Comparison of ENCODE assay signal across 27 mouse cellular contexts in genomic region chr11:19290971-19291370, GRCm38 (mm10).
DNase-seq lines count a peak whose midpoint lies in the region; ATAC-seq and TF ChIP-seq lines count a peak whose summit lies in the region.
"Had no signal": no experiment of that assay in that cellular context is flagged by ENCODE, and none has a peak within 500 bp of the region (broad histone marks: within the 10 kb centered on the region; RNA-seq: fewer than 3 reads in every experiment).

No protein-coding gene starts in this region.

- no peak overlapping the region for H3K4me3 ChIP-seq in forebrain, embryonic 14.5 days (ENCODE audit: low read depth, low read length)
- no peak overlapping the region for H3K4me3 ChIP-seq in forebrain, embryonic 10.5 days
- no peak overlapping the region for H3K4me3 ChIP-seq in midbrain, postnatal 0 days (ENCODE audit: low read depth, low read length)
- no peak overlapping the region for H3K4me3 ChIP-seq in midbrain, embryonic 13.5 days (replicated peaks)
- H3K4me3 ChIP-seq: embryonic facial prominence, embryonic 13.5 days; embryonic facial prominence, embryonic 15.5 days; erythroblast, embryonic 14.5 days; forebrain, embryonic 13.5 days had no signal

- no peaks in the 10 kb centered on the region for H3K27me3 ChIP-seq in forebrain, embryonic 14.5 days (replicated peaks; ENCODE audit: control insufficient read depth, insufficient read depth, low read length)
- peaks cover 16% of the 10 kb centered on the region for H3K27me3 ChIP-seq in forebrain, embryonic 10.5 days (ENCODE audit: poor library complexity, severe bottlenecking)
- no peaks in the 10 kb centered on the region for H3K27me3 ChIP-seq in midbrain, postnatal 0 days (ENCODE audit: insufficient read depth, low read length)
- no peaks in the 10 kb centered on the region for H3K27me3 ChIP-seq in midbrain, embryonic 13.5 days
- H3K27me3 ChIP-seq: CH12.LX; embryonic facial prominence, embryonic 13.5 days; embryonic facial prominence, embryonic 15.5 days had no signal

- H3K27ac ChIP-seq in forebrain, embryonic 14.5 days (ENCODE audit: low read depth, low read length), result no peak overlapping the region
- H3K27ac ChIP-seq in forebrain, embryonic 10.5 days, result no peak overlapping the region
- H3K27ac ChIP-seq in midbrain, postnatal 0 days (ENCODE audit: low read depth, low read length), result no peak overlapping the region
- H3K27ac ChIP-seq in midbrain, embryonic 13.5 days, result no peak overlapping the region
- H3K27ac ChIP-seq: embryonic facial prominence, embryonic 13.5 days; embryonic facial prominence, embryonic 15.5 days; forebrain, embryonic 13.5 days had no signal

- H3K9ac ChIP-seq in forebrain, embryonic 14.5 days (ENCODE audit: low read length), result no peak overlapping the region
- H3K9ac ChIP-seq in midbrain, postnatal 0 days (replicated peaks; ENCODE audit: low read length, poor library complexity, severe bottlenecking), result no peak overlapping the region
- no peak overlapping the region for H3K9ac ChIP-seq in midbrain, embryonic 13.5 days (replicated peaks)
- H3K9ac ChIP-seq: embryonic facial prominence, embryonic 13.5 days; embryonic facial prominence, embryonic 15.5 days; forebrain, embryonic 13.5 days had no signal

- 40% methylated on average over 6 of the region's 6 CpGs for WGBS in forebrain, embryonic 14.5 days
- 81% methylated on average over 6 of the region's 6 CpGs for WGBS in forebrain, embryonic 10.5 days
- WGBS in midbrain, postnatal 0 days, result 71% methylated on average over 6 of the region's 6 CpGs
- 68% methylated on average over 6 of the region's 6 CpGs for WGBS in midbrain, embryonic 13.5 days

- H3K4me1 ChIP-seq in forebrain, embryonic 14.5 days (ENCODE audit: control insufficient read depth, insufficient read depth, low read length), result no peaks in the 10 kb centered on the region
- H3K4me1 ChIP-seq in forebrain, embryonic 10.5 days, result peaks cover 12% of the 10 kb centered on the region
- no peaks in the 10 kb centered on the region for H3K4me1 ChIP-seq in midbrain, postnatal 0 days (ENCODE audit: insufficient read depth, low read length)
- H3K4me1 ChIP-seq in midbrain, embryonic 13.5 days (replicated peaks), result peaks cover 4% of the 10 kb centered on the region; the same call in 1 of the 2 replicates
- H3K4me1 ChIP-seq: embryonic facial prominence, embryonic 15.5 days had no signal

- peak; percentile 55 for DNase-seq in forebrain, embryonic 14.5 days (ENCODE audit: low spot score)
- DNase-seq in forebrain, embryonic 10.5 days (ENCODE audit: extremely low spot score, low spot score), result no peak
- peak; percentile 45 for DNase-seq in midbrain, postnatal 0 days (ENCODE audit: low spot score)
- DNase-seq in Muller cell, postnatal 12 days (ENCODE audit: inconsistent ontology term), result peak; percentile 15
- DNase-seq in testis, postnatal 10 days (ENCODE audit: low spot score), result no peak
- DNase-seq: adrenal gland, adult 8-10 months; adrenal gland, postnatal 14 days; adrenal gland, postnatal 36 days; B cell, adult 2 months; cerebellum, adult 11 months; cerebellum, adult 18-20 months; cerebellum, adult 8-10 months; cerebellum, adult 9-11 months; cerebellum, postnatal 14 days; cerebellum, postnatal 36 days; embryo, embryonic 11 days had no signal

- H3K9me3 ChIP-seq in forebrain, embryonic 14.5 days (replicated peaks; ENCODE audit: control insufficient read depth, low read length), result no peaks in the 10 kb centered on the region
- no peaks in the 10 kb centered on the region for H3K9me3 ChIP-seq in forebrain, embryonic 10.5 days
- no peaks in the 10 kb centered on the region for H3K9me3 ChIP-seq in midbrain, postnatal 0 days (ENCODE audit: low read length)
- no peaks in the 10 kb centered on the region for H3K9me3 ChIP-seq in midbrain, embryonic 13.5 days
- H3K9me3 ChIP-seq: embryonic facial prominence, embryonic 13.5 days; embryonic facial prominence, embryonic 15.5 days; forebrain, embryonic 13.5 days; G1E had no signal

- no peak; the same call in 1 of the 2 replicates for ATAC-seq in forebrain, embryonic 14.5 days
- ATAC-seq in midbrain, postnatal 0 days (ENCODE audit: low FRiP score), result no peak
- no peak for ATAC-seq in midbrain, embryonic 13.5 days
- ATAC-seq: activated CD4-positive, CD25-positive, alpha-beta regulatory T cell, adult 4 months; CD4-positive, CD25-positive, alpha-beta regulatory T cell, adult 4 months; forebrain, embryonic 13.5 days; forebrain, embryonic 16.5 days; Patski had no signal

- TF ChIP-seq CTCF in midbrain, postnatal 0 days (IDR thresholded peaks at IDR 0.05), result no peak

- no peak overlapping the region for H3K4me2 ChIP-seq in forebrain, embryonic 14.5 days (ENCODE audit: low read length)
- H3K4me2 ChIP-seq in midbrain, postnatal 0 days (ENCODE audit: low read depth, low read length, poor library complexity, severe bottlenecking), result no peak overlapping the region
- no peak overlapping the region for H3K4me2 ChIP-seq in midbrain, embryonic 13.5 days (replicated peaks)
- H3K4me2 ChIP-seq: embryonic facial prominence, embryonic 13.5 days; embryonic facial prominence, embryonic 15.5 days; forebrain, embryonic 13.5 days had no signal

- no peaks in the 10 kb centered on the region for H3K36me3 ChIP-seq in forebrain, embryonic 14.5 days (ENCODE audit: control insufficient read depth, insufficient read depth, low read length)
- H3K36me3 ChIP-seq in forebrain, embryonic 10.5 days (replicated peaks), result no peaks in the 10 kb centered on the region
- no peaks in the 10 kb centered on the region for H3K36me3 ChIP-seq in midbrain, postnatal 0 days (ENCODE audit: insufficient read depth, low read length)
- no peaks in the 10 kb centered on the region for H3K36me3 ChIP-seq in midbrain, embryonic 13.5 days
- H3K36me3 ChIP-seq: embryonic facial prominence, embryonic 13.5 days; embryonic facial prominence, embryonic 15.5 days; G1E had no signal

Comparison
In these comparisons a context has a peak if more than half of its experiments do, and no peak if none do; other contexts are left out.
1. DNase-seq: peak in forebrain, embryonic 14.5 days (single experiment), midbrain, postnatal 0 days (single experiment) and Muller cell, postnatal 12 days (single experiment); none in forebrain, embryonic 10.5 days (single experiment) and testis, postnatal 10 days (single experiment).